Mouse (Mus musculus): ENCODE data around the gene Lgals7. TPM values are rescaled to one million over a fixed set of nuclear protein-coding genes. Genes with fewer than 3 reads are reported as not detected.

Lgals7 gene
- 1 to 10 TPM in 1 of 2 experiments, under 1 TPM in 1; 0.52 to 2.3 TPM for total RNA-seq (2021)
- long read RNA-seq, experiment 1, transcript Lgals7-201 (4 exons, 754 nt): major isoform, 8 of 8 reads
- long read RNA-seq, experiment 1, partial matches to known transcripts: 0 of 8 reads
- long read RNA-seq, experiment 1, other reads (novel, unspliced or antisense): 0 of 8 reads
- long read RNA-seq, experiment 2, partial matches to known transcripts: 1 of 1 reads
- long read RNA-seq, experiment 2, other reads (novel, unspliced or antisense): 0 of 1 reads

- no peak for DNase-seq (ENCODE audit: low spot score in 2 of 2)
Measured at GRCm38 (mm10) chr7:28863540-28863939, at the start of gene Lgals7. Gene Lgals7, plus strand, starts transcription at chr7:28863853.

DNA sequence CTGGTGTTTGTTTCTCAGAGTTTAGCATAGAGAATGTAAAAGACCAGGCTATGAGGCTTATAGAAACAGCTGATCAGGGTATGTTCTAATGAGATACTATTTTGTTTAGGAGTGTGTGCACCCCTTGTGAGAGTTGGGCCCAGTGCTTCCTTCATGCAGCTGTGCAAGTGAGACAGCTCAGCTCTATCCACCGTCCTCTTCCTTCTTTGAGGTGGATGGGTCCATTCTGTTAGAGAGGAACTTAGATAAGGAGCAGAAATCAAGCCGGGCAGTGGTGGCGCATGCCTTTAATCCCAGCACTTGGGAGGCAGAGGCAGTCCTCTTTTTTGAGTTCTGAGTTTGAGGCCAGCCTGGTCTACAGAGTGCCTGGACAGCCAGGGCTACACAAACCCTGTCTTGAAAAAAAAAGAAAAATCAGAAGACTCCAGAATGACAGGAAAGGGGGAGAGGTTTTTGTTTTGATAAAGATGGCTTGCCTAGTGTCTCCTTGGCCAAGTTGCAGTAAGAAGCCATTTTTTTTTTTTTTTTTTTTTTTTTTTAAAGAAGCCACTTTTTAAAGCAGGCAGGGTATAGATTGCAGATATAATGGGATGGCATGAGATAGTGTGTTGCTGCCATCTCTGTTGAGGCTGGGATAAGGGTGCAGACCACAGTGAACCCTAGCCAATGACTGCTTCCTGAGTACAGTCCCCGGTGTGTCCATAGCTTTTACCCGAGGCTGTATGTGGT lies 49.2 kb upstream of the Lgals7 start:
- DNase-seq (ENCODE audit: low spot score in 2 of 2): no peak

- DNase-seq (ENCODE audit: low spot score in 2 of 2): no peak
Measured at GRCm38 (mm10) chr7:28815230-28815629, 48.4 kb upstream of the Lgals7 start.

DNA sequence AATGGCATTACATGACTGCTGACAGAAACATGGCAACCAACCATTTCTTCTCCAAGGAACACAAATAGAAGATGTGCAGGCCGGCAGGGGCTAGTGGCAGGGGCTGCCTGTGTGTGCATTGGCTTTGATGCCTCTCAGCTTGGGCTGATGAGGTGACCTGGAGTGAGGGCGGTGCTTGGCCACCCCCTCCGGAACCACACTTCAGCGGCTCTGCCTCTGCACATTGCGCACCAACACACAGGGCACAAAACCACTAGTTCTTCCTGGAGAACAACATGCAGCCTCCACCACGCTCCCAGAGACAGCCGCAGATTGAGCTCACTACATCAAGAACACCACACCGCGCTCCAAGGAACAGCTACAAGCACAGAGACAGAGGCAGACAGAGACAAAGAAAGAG lies 47.5 kb upstream of the Lgals7 start:
- DNase-seq (ENCODE audit: low spot score in 2 of 2): no peak

GRCm38 (mm10) chr7:28816920-28817319 lies 46.7 kb upstream of the Lgals7 start:
- no peak for DNase-seq (ENCODE audit: low spot score in 2 of 2)

GRCm38 (mm10) chr7:28817524-28817923 lies 46.1 kb upstream of the Lgals7 start:
- no peak for DNase-seq (ENCODE audit: low spot score in 2 of 2)

DNA sequence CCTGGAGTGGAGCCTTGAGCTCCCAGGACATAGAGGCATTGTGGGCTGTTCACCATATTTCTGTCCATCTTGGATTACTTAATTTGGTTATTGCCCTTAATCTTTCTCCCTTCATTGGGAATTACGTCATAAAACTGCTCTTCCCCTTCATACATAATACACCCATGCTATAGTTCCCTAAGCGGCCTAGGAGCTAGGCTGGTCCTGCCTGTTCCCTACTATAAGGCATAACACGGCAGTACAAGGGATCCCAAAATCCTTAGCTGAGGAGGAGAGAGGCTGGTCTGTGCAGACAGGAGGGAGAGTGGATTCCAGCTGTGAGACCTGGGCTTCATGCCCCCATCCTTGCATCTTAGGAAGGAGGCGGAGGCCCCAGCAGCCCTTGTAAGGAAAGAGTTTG lies 45.7 kb upstream of the Lgals7 start:
- DNase-seq (ENCODE audit: low spot score in 2 of 2): no peak

DNA sequence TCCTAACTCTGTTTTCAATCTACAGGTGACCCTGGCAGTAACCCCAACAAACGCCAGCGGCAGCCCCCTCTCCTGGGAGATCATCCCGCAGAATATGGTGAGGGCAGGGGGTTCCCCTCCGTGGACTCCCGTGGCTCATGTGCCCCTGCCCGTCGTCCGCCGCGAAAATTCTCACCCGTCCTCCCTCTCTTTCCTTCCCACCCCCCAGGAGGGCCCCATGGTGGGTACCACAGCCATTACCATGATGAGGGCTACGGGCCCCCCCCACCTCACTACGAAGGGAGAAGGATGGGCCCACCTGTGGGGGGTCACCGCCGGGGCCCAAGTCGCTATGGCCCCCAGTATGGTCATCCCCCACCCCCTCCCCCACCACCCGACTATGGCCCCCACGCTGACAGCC lies 45.2 kb upstream of the Lgals7 start:
- DNase-seq (ENCODE audit: low spot score in 2 of 2): no peak

DNA sequence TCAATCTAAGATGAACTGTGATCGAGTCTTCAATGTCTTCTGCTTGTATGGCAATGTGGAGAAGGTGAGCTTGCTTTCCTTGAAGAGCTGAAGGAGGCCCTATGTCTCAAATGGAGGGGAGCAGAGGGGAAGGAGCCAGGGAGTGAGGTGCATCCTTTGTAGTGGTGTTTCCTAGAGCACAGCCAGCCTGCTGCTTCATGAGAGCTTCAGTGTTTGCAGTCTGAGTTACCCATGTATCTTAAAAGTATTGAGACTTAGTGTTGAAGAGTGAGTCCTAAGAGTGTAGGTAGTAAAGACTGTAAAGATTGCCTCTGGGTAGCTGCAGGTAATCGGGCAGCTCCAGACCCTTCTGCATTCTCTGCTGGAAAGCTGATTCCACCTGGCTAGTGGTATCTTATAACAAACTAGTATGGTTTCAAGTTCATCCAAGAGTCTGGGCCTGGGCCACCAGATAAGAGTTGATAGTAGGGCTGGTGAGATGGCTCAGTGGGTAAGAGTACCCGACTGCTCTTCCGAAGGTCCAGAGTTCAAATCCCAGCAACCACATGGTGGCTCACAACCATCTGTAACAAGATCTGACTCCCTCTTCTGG lies 44.7 kb upstream of the Lgals7 start:
- no peak for DNase-seq (ENCODE audit: low spot score in 2 of 2)

DNA sequence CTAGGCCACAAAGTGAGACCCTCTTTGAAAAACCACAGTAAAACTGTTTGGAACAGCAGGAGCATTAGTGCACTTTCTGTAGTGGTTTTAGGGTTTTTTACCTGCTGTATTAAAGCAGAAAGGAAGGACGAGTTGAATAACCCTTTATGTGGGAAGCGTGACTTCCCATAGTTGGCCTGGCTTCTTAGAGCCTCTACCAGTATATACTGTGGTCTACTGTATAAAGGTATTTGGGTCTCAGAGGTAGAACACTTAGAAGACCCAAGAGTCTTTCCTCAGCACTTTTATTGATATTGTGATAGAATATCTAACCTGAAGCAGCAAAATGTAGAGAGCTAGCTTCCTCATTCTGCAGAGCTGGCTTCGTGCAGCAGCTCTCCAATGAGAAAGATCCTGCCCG lies 44.1 kb upstream of the Lgals7 start:
- DNase-seq (ENCODE audit: low spot score in 2 of 2): no peak

DNA sequence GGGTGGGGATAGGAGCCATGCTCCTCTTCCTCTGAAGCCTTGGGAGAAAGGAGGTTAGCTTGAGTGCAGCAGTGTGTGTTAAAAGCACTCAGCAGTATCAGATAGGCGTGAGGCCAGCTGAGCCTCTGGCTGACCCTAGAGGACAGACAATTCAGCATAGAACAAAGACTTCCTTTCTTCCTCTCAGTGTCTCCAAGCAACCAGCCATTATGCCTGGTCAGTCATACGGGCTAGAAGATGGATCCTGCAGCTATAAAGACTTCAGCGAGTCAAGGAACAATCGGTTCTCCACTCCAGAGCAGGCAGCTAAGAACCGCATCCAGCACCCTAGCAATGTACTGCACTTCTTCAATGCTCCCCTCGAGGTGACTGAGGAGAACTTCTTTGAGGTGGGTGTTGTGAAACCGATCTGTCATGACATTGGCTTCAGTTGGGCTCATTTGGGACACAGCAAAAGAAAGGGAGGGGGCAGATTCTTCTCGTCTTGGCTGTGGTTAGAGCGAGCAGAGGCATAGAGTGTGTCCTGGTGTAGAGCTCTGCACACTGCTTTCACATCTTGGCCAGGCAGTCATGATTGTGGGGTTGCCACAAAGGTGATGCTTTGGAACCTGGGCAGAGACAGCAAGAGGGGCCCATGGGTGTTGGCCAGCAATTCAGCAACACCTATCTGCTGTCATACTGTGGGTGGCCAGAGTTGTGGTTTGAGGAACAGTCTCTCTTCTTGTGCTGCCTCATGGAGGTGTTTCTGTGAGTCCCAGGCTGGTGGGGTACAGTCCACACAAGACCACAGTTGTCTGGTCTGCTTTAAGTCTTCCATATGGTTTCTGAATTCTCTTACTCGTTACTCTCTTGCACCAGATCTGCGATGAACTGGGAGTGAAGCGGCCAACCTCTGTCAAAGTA lies 43.0 kb upstream of the Lgals7 start:
- no peak for DNase-seq (ENCODE audit: low spot score in 2 of 2)

DNA sequence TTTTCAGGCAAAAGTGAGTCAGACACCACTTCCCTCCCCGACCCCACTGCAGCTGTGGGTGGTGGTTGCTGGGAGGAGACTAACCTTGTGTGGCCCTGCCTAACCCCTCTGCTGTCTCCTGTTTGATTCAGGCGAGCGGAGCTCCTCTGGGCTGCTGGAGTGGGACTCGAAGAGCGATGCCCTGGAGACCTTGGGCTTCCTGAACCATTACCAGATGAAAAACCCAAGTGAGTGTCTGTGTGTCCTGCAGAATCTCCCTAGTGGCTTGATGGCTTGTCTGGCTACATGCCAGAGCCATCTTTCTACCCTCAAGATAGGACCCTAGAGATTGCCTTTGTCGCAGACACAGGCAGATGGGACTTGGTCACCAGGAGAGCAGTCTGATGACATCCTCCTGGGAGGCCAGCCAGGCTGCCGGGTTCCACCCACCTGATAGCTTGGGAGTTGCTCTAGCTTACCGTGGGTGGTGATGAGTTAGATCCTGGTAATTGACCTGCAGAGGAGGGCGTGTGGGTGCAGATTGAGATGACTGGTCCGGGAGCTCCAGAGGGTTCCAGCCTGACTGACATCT lies 42.3 kb upstream of the Lgals7 start:
- no peak for DNase-seq (ENCODE audit: low spot score in 2 of 2)

DNA sequence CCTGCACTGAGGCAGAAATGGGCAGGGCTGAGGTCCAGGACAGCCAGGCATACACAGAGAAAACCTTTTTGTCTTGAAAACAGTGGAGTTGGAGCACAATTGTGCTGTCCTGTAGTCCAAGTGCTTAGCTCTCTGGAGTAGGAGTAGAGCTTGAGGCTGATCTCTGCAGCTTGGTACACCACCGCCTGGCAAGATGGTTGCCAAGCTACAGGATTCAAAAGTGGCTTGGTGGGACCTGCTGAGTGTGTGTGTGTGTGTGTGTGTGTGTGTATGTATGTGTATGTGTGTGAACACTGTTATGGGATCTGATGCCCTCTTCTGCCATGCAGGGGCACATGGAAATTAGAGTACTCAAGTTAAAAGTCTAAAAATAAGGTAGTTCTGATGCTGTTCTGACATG lies 41.1 kb upstream of the Lgals7 start:
- no peak for DNase-seq (ENCODE audit: low spot score in 2 of 2)

GRCm38 (mm10) chr7:28822993-28823903 lies 40.4 kb upstream of the Lgals7 start:
- no peak for DNase-seq (ENCODE audit: low spot score in 2 of 2)

DNA sequence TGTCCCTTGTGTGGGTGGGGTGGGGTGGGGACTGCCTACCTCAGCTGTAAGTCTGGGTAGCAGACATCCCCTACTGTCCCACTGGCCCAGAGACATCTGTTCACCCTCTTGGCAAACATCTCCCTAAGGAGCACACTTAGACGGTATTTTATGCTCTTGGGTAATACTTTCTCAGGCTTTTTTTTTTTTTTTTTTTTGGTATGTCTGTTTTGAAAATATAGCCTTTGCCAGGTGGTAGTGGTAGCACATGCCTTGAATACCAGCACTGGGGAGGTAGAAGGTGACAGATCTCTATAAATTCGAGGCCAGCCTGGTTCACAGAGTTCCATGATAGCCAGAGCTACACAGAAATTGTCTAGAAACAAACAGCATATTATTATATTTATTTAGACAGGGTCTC lies 39.7 kb upstream of the Lgals7 start:
- DNase-seq (ENCODE audit: low spot score in 2 of 2): no peak

- peak; percentile 86 to 93 for DNase-seq (ENCODE audit: low spot score in 2 of 2)
Measured at GRCm38 (mm10) chr7:28824941-28825685, 38.5 kb upstream of the Lgals7 start, which contains the start of gene Ech1. Gene Ech1, plus strand, starts transcription at chr7:28825217.

- DNase-seq (ENCODE audit: low spot score in 2 of 2): peak in 1 of 2 experiments; percentile 16
Measured at GRCm38 (mm10) chr7:28825686-28826401, 37.8 kb upstream of the Lgals7 start.

DNA sequence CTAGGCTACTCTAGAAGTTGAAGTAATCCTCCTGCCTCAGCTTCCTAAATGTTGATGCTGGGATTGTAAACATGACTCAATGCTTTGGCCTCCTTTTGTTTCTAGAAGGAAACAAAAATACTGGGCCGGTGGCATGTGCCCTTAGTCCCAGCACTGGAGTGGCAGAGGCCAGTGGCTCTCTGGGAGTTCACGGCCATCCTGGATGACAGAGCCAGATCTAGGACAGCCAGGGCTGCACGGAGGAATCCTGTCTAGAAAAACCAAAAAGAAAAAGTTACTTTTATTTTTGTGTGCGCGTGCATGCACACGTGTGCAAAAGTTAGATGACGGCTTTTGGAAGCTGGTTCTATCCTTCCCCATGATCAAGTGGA lies 37.3 kb upstream of the Lgals7 start:
- no peak for DNase-seq (ENCODE audit: low spot score in 2 of 2)

DNA sequence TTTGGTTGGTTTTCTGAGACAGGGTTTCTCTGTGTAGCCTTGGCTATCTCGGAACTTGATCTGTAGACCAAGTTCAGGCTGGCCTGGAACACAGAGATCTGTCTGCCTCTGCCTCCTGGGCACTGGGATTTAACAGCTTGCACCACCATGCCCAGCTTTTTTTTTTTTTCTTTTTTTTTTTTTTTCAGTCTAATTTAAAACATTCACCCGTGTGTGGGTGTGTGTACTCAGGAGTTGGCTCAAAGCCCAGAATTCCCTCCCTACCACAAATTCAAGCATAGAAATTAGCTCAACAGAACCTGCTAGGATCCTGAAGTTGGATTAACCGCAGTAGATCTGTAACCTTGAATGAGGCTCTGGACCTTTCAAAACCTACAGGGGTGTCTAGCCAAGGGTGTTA lies 36.3 kb upstream of the Lgals7 start:
- DNase-seq (ENCODE audit: low spot score in 2 of 2): no peak

All from gastrocnemius, postnatal 4 days (tissue).